Mouse (Mus musculus) ES-Bruce4 (cell line): ENCODE data around the gene Irf2. TPM values are rescaled to one million over a fixed set of nuclear protein-coding genes. Genes with fewer than 3 reads are reported as not detected.

Source experiments
- H3K27ac ChIP-seq: 2 replicates; pipeline ENCODE4 v1.5.1; 2012; ENCODE audit warnings: low read length, inconsistent platforms; ENCODE audit not compliant: insufficient read depth
- H3K27me3 ChIP-seq: 2 replicates; pipeline ENCODE4 v1.6.1; 2012; ENCODE audit warnings: mild to moderate bottlenecking, low read length, inconsistent platforms; ENCODE audit not compliant: control insufficient read depth, poor library complexity, insufficient read depth, severe bottlenecking
- H3K36me3 ChIP-seq: 2 replicates; pipeline ENCODE4 v1.6.1; 2012; ENCODE audit warnings: inconsistent platforms, mild to moderate bottlenecking, low read length, moderate library complexity; ENCODE audit not compliant: control insufficient read depth, poor library complexity, insufficient read depth, severe bottlenecking
- H3K4me1 ChIP-seq: one replicate; pipeline ENCODE4 v1.8.1; 2011; ENCODE audit warnings: low read length; ENCODE audit not compliant: control insufficient read depth, insufficient read depth
- H3K4me3 ChIP-seq: 2 replicates; pipeline ENCODE4 v1.5.1; 2011; ENCODE audit warnings: low read depth, mild to moderate bottlenecking, low read length
- H3K9ac ChIP-seq: 2 replicates; pipeline ENCODE4 v1.6.1; 2012; ENCODE audit warnings: low read depth, mild to moderate bottlenecking, inconsistent platforms; ENCODE audit not compliant: poor library complexity, severe bottlenecking
- H3K9me3 ChIP-seq: replicated peaks from 2 replicates; pipeline ENCODE4 v1.6.1; 2012; ENCODE audit warnings: mild to moderate bottlenecking, low read length, inconsistent platforms; ENCODE audit not compliant: control insufficient read depth, poor library complexity, insufficient read depth, severe bottlenecking
- CTCF ChIP-seq: IDR thresholded peaks from one replicate; pipeline ENCODE4 v1.8.1; 2011; ENCODE audit warnings: low read depth, low read length
- EP300 ChIP-seq: IDR thresholded peaks from 2 replicates; pipeline ENCODE4 v1.6.1; 2011; ENCODE audit warnings: low read depth, low read length; ENCODE audit not compliant: insufficient read depth
- POLR2A ChIP-seq: IDR thresholded peaks from one replicate; pipeline ENCODE4 v1.8.1; 2011; ENCODE audit warnings: low read length; ENCODE audit not compliant: insufficient read depth
- polyA plus RNA-seq: library from polyadenylated mRNA; stranded (reverse); fragments of >200 nt; gene quantifications from 2 replicates; pipeline ENCODE4 v1.2.4, GENCODE M21; 2011; ENCODE audit warnings: low read depth; ENCODE audit not compliant: missing spikeins, insufficient read depth, insufficient read length

Gene Irf2
- polyA plus RNA-seq, 1 experiment = 17.6 TPM

GRCm38 (mm10) chr8:46818990-46819288 lies 79.4 kb downstream of the Irf2 start:
- Histone ChIP-seq H3K9me3 (no peaks in the 10 kb centered on the region; the same call in 1 of the 2 replicates), H3K4me3 (no peak overlapping the region), H3K36me3 (no peaks in the 10 kb centered on the region), H3K27me3 (no peaks in the 10 kb centered on the region), H3K9ac (no peak overlapping the region), H3K27ac (no peak overlapping the region), H3K4me1 (no peaks in the 10 kb centered on the region)
- no peak for TF ChIP-seq POLR2A
- TF ChIP-seq EP300 = no peak
- no peak for TF ChIP-seq CTCF

GRCm38 (mm10) chr8:46828734-46829413 lies 89.3 kb downstream of the Irf2 start:
- Histone ChIP-seq H3K9me3 (no peaks in the 10 kb centered on the region), H3K36me3 (no peaks in the 10 kb centered on the region), H3K4me3 (no peak overlapping the region), H3K9ac (no peak overlapping the region), H3K27ac (no peak overlapping the region), H3K4me1 (no peaks in the 10 kb centered on the region), H3K27me3 (no peaks in the 10 kb centered on the region)
- TF ChIP-seq POLR2A (no peak), CTCF (no peak), EP300 (no peak)

GRCm38 (mm10) chr8:46829414-46830111 lies 90.0 kb downstream of the Irf2 start:
- TF ChIP-seq POLR2A (no peak), CTCF (no peak), EP300 (no peak)
- H3K9me3 ChIP-seq = no peaks in the 10 kb centered on the region
- no peak overlapping the region for H3K4me3 ChIP-seq

GRCm38 (mm10) chr8:46830112-46830855 lies 90.8 kb downstream of the Irf2 start:
- Histone ChIP-seq H3K4me1 (no peaks in the 10 kb centered on the region), H3K4me3 (no peak overlapping the region), H3K27me3 (no peaks in the 10 kb centered on the region), H3K9ac (no peak overlapping the region), H3K9me3 (no peaks in the 10 kb centered on the region), H3K36me3 (no peaks in the 10 kb centered on the region), H3K27ac (no peak overlapping the region)
- no peak for TF ChIP-seq CTCF
- TF ChIP-seq EP300 = no peak
- TF ChIP-seq POLR2A = no peak

More at GRCm38 (mm10) chr8:46829414-46830111, 90.0 kb downstream of the Irf2 start:
- Histone ChIP-seq H3K4me1 (no peaks in the 10 kb centered on the region), H3K27ac (no peak overlapping the region), H3K36me3 (no peaks in the 10 kb centered on the region), H3K9ac (no peak overlapping the region), H3K27me3 (no peaks in the 10 kb centered on the region)

GRCm38 (mm10) chr8:46831916-46832315 lies 92.4 kb downstream of the Irf2 start:
- Histone ChIP-seq H3K36me3 (no peaks in the 10 kb centered on the region), H3K27ac (no peak overlapping the region), H3K4me3 (no peak overlapping the region), H3K9me3 (no peaks in the 10 kb centered on the region), H3K4me1 (no peaks in the 10 kb centered on the region), H3K9ac (no peak overlapping the region), H3K27me3 (no peaks in the 10 kb centered on the region)
- TF ChIP-seq POLR2A (no peak), CTCF (no peak), EP300 (no peak)
